Mouse (Mus musculus) CH12.LX (cell line): ENCODE measurements around the gene Ptgis.

ENCODE experiments used
- MXI1 ChIP-seq: IDR thresholded peaks from 2 replicates; pipeline ENCODE4 v1.6.1; 2011; ENCODE audit warnings: mild to moderate bottlenecking, low read depth, low read length, improper control_type of control experiment
- POLR2A ChIP-seq: IDR thresholded peaks from 2 replicates; pipeline ENCODE4 v1.6.1; 2011; ENCODE audit warnings: low read depth, mild to moderate bottlenecking, improper control_type of control experiment, low read length
- RAD21 ChIP-seq: IDR thresholded peaks from 2 replicates; pipeline ENCODE4 v1.6.1; 2011; ENCODE audit warnings: low read depth, mild to moderate bottlenecking, low read length, improper control_type of control experiment, moderate library complexity
- ZC3H11A ChIP-seq: IDR thresholded peaks from 2 replicates; pipeline ENCODE4 v1.6.1; 2012; ENCODE audit warnings: low read depth, mild to moderate bottlenecking, inconsistent platforms, low read length, improper control_type of control experiment

DNA sequence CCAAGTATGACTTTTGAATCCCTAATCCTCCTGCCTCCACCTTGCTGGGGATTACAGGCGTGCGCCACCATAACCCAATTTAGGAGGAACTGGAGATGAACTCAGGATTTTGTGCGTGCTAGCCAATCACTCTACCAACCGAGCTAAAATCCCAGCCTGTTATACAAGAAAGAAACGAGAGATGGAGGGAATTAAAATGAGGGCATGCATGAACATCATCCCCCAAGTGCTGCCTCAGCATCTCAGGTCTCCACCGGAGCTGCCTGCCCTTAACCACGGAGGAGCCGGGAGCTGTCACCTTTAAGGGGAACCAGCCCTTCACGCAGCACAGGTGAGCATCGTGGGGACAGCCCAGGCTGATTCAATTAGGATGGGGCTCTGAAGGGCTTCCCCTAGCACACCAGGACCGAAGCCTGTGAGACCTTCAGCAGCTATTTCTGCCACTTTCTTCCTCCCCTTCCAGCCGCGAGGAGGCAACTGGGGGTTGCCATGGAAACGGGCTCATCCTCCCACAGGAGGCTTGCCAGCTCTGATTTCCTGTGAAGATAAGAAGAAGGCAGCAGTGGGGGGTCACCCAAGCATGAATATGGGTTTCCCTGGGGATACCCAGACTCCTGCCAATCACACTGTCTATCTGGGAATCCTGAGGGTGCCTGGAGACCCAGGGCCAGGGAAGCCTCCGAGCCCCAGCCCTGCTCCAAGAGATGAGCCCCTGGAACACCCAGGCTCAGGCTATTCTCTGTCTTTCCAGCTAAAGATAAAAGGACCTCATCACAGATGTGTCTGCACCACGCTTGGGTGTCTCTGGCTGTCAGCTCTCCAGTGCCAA is 38.7 kb downstream of the Ptgis start:
- TF ChIP-seq ZC3H11A (no peak), MXI1 (no peak), POLR2A (no peak), RAD21 (no peak)
